Mouse (Mus musculus): ENCODE results near the gene Commd4.
"Not testable (repeated sequence)": the region's sequence is repeated elsewhere in the genome, so short reads cannot be mapped to it uniquely, and the experiment has no call there.

The Commd4 gene

GRCm38 (mm10) chr9:57158013-57158470 lies at the start of gene Commd4:
Commd4 (minus strand) TSS chr9:57158331.
- peak; percentile 72 for DNase-seq (ENCODE audit: extremely low read depth, insufficient read length, low spot score)

DNA sequence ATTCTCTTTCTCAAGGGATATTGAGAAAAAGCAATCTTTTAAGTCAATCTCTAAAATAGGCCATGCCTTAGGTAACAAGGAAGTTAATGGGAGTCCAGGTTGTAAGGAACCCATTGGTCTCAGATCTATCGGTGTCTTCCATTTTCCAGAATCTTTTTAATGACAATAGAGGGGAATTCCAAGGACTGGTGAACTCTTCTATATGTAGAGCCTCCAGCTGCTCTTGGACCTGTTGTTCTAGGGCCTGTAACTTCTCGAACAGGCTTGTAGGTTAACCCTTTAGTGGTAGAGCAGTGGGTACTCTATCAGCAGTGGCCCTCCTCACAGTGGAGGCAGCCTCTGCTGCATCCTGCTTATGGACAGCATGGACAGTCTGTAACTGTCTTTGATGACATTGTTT lies 48.8 kb upstream of the Commd4 start:
- no peak for DNase-seq (ENCODE audit: extremely low read depth, insufficient read length, low spot score)

DNA sequence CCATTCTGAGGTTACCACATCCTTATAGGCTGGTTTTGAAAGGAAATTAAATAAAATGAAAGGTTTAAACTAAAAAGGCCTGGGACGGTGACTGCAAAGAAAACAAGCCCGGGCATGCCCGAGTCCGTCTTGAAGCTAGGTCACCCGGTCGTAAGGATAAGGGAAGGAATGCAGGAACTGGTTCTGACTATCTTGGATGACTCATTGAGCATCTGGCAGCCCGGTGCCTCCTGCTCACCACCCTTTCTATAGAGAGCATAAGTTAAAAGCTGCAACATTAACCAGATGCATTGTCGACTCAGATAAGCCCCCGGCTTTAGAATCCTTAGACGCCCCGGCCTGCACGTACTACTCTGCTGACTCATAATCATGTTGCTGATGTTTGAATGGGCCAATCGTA lies 45.4 kb upstream of the Commd4 start:
- DNase-seq (ENCODE audit: extremely low read depth, insufficient read length, low spot score) = not testable (repeated sequence)

DNA sequence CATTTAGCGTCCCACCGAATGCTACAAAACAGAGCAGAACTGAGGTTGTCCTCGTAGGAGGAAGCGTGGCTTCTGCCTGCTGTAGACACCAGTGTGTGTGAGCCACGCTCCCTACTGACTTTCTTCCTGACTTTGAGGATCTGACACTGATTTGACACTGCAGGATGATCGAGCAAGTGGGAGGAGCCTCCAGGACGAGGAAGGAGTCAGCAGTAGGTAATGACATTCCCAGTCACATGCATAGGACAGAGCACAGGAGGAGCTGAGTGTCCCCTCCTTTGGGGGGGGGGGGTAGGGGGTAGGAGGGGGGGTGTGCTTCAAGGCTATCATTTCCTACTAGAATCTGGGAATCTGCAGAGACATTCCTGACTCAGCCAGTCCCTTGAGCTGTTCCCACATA lies 44.9 kb upstream of the Commd4 start:
- DNase-seq (ENCODE audit: extremely low read depth, insufficient read length, low spot score) = no peak

- no peak for DNase-seq (ENCODE audit: extremely low read depth, insufficient read length, low spot score)
Observed at GRCm38 (mm10) chr9:57197414-57197813, 39.3 kb upstream of the Commd4 start.

DNA sequence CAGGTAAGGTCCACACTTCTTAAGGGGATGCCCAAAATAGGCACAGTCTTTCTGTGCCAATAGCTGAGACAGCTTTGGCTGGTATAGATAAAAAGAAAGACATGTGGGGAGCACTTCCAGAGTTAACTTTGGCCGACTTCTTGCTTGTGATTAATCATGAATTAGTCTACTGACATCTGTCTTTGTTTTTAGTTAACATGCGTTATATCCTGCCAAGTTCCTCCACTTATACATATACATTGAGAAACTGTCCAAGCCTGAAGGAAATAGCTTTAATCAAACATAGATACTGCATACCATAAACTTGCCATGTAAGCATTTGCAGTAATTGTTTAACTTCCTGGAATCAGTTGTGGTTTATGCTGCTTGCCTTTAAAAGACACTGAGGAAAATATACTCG lies 38.6 kb upstream of the Commd4 start:
- no peak for DNase-seq (ENCODE audit: extremely low read depth, insufficient read length, low spot score)

DNA sequence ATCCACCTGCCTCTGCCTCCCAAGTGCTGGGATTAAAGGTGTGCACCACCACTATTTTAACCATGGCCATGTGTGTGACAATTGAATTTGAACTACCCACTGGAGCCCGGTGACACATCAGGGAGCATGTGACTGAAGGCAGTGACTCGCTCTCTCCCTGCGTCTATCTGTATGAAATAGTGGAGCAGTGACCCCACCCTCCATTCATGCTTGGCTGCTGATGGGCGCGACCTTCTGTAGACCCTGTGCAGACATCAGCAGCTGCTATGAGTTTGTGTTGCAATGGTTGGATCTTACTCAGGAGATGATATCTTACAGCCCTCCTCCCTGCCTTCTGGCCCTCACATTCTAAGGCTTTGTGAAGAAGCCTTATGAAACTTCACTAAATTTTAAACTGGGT lies 10.3 kb upstream of the Commd4 start:
- no peak for DNase-seq (ENCODE audit: extremely low read depth, insufficient read length, low spot score)

DNA sequence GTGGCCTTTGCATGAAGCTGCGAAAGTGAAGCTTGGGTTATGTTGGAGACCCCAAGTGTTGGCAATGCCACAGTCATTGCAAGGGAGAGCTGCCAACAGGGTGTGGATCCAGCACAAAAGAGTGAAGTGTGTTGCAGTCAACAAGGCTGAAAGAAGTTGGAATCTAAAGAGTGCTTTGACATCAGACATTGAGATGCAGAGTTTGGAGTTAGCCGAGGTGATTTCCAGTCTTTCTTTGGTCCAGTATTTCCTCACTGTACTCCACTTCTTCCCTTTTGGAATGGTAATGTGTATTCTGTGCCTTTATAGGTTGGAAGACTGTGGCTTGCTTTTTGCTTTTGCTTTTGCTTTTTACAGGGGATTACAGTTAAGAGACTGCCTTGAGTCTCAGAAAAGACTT lies 8.0 kb upstream of the Commd4 start:
- no peak for DNase-seq (ENCODE audit: extremely low read depth, insufficient read length, low spot score)

- DNase-seq (ENCODE audit: extremely low read depth, insufficient read length, low spot score) = no peak
Observed at GRCm38 (mm10) chr9:57163137-57163536, 5.0 kb upstream of the Commd4 start.

DNA sequence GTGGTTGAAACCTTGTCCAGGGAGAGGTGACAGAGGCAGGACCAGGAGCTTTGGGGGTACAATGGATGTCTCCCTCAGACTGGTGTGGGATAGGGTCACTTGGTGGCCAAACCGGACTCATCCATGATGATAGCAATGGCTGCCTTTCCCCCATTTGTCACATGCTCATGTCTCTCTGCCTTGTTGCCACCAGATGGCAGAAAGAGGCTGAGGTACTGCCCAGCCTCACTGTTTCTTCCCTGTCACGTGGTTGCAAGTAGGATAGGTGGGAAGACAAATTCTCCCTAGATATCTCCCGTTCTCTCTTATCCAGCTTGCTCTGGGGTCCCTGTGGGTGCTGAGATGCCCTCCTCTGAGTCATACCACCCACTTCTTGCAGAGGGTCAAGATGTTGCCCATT lies 4.4 kb upstream of the Commd4 start:
- peak; percentile 48 for DNase-seq (ENCODE audit: extremely low read depth, insufficient read length, low spot score)

DNA sequence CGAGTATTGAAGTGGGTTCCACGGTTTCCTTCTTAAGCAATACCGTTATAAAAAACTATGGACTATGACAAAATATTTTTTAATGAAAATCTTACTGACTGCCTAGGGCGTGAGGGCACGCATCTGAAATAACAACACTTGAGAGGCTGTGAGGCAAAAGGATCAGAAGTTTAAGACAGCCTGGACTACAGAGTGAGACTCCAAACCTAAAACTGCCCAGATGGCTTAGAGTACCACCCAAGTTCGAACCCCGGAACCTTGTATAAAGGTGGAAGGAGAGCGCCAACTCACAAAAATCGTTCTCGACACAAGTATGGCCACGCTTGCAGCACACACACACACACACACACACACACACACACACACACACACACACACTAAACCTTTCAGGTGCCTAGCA lies 375 bp upstream of the Commd4 start:
- no peak for DNase-seq (ENCODE audit: extremely low read depth, insufficient read length, low spot score)

DNA sequence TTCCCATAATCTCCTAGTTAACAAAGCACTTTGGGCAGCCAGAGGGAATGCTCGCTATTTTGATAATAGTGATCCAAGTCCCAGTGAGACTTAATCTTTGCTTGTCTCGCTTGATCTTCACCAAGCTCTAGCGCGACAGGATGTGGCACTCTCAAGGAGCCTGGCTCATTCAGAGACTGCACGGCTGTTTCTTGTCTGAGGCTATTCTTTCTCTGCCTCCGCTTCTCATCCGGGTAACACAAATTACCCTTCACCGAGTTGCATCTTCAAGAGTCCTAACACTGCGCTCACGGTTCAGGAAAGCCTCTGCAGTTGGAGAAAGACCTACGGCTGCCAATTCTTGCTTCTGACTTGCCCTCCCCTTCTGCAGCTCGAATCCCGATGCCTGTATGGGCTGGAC lies 632 bp downstream of the Commd4 start:
- no peak for DNase-seq (ENCODE audit: extremely low read depth, insufficient read length, low spot score)

GRCm38 (mm10) chr9:57156823-57157222 lies 1.3 kb downstream of the Commd4 start:
- no peak for DNase-seq (ENCODE audit: extremely low read depth, insufficient read length, low spot score)

DNA sequence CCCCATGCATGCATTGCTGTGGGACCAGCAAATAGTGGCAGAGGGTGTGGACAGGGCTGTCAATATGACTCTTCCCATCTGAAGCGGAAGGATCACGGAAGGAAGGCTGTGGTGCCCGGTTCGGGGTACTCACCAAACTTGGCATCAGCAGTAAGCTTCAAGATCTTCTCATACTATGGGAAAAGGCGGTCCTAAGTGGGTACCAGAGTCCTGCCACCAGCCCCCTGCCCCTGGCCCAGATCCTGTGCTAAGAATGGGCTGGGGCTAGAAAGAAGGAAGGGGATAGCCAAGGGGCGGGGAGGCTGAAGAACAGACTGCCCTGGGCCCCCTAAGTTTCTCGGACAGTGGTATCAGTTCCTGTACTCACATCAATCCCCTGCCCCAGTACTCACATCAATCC lies 1.7 kb downstream of the Commd4 start:
- DNase-seq (ENCODE audit: extremely low read depth, insufficient read length, low spot score) = no peak

- DNase-seq (ENCODE audit: extremely low read depth, insufficient read length, low spot score) = no peak
Observed at GRCm38 (mm10) chr9:57152331-57152730, 5.8 kb downstream of the Commd4 start.

- no peak for DNase-seq (ENCODE audit: extremely low read depth, insufficient read length, low spot score)
Observed at GRCm38 (mm10) chr9:57150192-57150591, 7.9 kb downstream of the Commd4 start.

DNA sequence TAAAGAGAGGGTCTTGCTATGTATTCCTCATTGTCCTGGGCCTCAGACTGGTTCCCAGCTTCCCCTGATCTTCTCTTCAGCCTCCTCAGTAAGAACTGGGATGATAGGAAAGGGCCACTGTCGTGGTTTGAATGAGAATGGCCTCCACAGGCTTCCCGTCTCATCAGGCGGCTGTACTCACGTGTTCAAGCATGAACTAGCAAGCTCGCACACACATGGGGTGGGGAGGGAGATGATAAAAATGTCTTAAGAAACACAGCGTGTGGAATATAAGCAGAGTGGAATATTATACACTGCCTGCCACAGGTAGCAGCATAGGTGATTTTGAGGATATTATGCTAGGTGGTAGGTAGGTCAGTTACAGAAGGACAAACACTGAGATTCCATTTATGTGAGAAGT lies 9.1 kb downstream of the Commd4 start:
- DNase-seq (ENCODE audit: extremely low read depth, insufficient read length, low spot score) = no peak

DNA sequence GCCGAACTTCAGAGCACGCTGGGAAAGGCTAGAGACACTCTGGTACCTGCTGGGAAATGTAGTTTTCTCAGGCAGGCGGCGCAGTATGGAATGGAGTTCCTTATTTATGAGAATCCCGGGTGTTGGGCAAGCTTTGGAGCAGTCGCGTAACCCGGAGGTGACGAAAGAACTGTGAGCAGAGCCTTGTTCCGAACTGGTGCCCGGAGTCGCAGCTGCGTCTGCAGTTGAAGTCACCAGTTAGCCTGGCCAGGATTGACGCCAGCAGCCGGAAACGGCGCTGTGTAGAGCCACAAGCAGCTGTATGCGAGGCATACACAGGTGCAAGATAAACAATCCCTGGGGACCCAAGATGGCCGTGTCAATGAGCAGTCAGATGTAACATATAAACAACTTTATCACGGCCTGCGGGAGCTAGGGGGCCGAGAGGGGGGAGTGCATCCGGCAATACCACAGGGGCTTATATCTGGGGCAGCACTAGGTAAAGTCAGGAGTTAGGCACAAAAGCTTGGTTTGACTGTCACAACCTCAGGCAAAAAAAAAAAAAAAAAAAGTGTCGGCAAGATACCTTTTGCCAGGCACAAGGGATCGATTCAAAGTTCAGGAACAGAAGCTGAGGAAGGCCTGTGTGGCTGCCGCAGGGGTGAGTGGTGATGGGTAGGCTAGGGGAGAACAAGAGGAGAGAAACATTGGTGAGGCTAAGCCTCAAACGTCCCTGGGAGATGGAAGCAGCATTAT lies 9.8 kb downstream of the Commd4 start, which contains the start of gene Neil1:
Neil1 (minus strand) TSS at position 162 of the 735 bp plus-strand sequence.
- peak; percentile 83 for DNase-seq (ENCODE audit: extremely low read depth, insufficient read length, low spot score)

- DNase-seq (ENCODE audit: extremely low read depth, insufficient read length, low spot score) = no peak
Observed at GRCm38 (mm10) chr9:57147205-57148143, 10.7 kb downstream of the Commd4 start.

DNA sequence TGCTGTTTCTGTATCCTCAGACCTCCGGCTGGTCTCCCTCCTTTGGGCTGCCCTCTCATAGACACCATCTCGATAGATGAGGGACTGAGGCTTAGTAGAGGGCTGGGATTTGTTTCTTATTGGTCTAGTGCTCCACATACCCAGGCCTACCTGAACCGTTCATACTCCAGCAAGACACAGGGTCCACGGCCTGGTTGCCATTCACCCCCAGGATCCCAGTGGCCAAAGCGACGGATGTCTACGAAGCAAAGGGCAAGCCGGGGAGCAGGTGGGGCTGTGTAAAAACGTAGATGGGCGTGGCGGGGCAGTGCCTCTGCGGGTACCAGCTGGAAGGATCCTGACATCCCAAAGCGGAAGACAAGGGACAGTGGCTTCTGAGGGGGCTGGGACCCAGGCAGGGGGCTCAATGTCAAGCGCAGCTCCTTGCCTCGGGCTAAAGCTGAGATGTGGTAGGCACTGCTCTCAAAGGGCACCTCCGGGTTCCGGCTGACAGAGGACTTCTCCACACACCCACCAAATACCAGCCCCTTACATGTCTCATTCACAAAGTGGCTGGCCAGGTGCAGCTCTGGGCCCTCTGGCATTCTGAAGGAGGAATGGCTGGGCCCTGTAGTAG lies 11.6 kb downstream of the Commd4 start:
- DNase-seq (ENCODE audit: extremely low read depth, insufficient read length, low spot score) = no peak

- no peak for DNase-seq (ENCODE audit: extremely low read depth, insufficient read length, low spot score)
Observed at GRCm38 (mm10) chr9:57144830-57145229, 13.3 kb downstream of the Commd4 start.

Data from 3134 (cell line).